Mouse (Mus musculus): ENCODE measurements around the gene Cntn1. TPM values are rescaled to one million over a fixed set of nuclear protein-coding genes. Genes with fewer than 3 reads are reported as not detected.

The Cntn1 gene
- polyA plus RNA-seq, 1 experiment from 2014 or later, result 16.7 TPM

DNA sequence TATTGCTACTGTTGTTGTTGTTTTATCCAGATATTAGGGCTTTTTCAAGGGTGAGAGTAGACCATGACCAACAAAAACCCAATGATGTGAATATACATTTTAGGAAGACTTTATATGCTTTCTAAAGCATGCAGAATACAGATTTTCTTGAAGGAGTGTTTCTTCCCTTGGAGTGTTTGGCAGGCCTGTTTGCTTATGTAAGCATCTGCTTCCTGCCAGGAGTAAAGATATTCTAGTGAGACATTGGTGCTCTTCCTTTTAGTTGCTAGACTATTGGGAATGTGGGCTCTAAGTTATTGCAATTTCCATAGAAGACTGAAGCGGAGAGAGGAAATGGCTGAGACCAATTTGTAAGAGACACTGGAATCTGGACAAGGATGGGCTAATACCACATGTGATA, 158.8 kb downstream of the Cntn1 start:
- WGBS, result 89% methylated on average over 1 of the region's 1 CpGs
- Histone ChIP-seq H3K27ac (no peak overlapping the region), H3K9me3 (no peaks in the 10 kb centered on the region), H3K9ac (replicated peaks) (no peak overlapping the region), H3K27me3 (no peaks in the 10 kb centered on the region), H3K4me3 (replicated peaks) (no peak overlapping the region), H3K36me3 (no peaks in the 10 kb centered on the region), H3K4me1 (replicated peaks) (no peaks in the 10 kb centered on the region), H3K4me2 (replicated peaks) (no peak overlapping the region)
- ATAC-seq, result no peak

DNA sequence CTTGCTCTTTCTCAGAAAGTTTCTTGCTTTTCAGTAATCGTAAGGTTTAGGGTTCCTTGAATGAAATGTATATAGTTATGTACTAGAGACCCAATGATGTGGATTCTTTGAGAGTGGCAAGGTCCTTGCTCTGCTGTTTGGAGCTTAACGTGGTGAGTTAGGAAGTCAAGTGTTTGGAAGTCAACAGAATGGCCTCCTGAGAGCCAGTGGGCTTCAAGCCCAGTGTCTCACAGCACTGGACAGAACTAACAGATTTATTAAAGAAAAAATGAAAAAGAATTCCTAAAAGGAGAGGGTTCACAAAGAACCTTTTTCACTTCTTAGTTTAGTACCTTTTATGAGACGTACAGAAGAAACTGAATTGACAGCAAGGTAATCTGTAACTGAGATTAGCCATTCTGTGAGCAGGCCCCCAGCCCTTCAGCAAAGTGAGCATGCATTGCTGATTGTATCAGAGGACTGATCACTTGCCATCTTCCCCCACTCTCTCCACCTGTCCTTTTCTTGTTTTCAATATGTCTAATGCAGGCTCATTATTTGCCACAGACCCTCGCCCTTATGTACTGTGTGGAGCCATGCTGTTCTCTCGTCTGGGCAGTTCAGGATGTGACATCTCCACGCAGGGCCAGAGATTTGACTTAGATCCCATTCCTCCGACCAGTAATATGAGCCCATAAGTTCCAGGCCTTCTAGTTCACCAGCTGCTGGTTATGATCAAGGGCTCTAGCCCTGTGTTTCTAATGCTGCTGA, 159.7 kb downstream of the Cntn1 start:
- Histone ChIP-seq H3K4me3 (replicated peaks) (no peak overlapping the region), H3K27me3 (no peaks in the 10 kb centered on the region), H3K9me3 (no peaks in the 10 kb centered on the region), H3K4me2 (replicated peaks) (no peak overlapping the region), H3K9ac (replicated peaks) (no peak overlapping the region), H3K4me1 (replicated peaks) (no peaks in the 10 kb centered on the region), H3K27ac (no peak overlapping the region), H3K36me3 (no peaks in the 10 kb centered on the region)
- ATAC-seq, result no peak
- WGBS, result 85% methylated on average over 7 of the region's 7 CpGs

DNA sequence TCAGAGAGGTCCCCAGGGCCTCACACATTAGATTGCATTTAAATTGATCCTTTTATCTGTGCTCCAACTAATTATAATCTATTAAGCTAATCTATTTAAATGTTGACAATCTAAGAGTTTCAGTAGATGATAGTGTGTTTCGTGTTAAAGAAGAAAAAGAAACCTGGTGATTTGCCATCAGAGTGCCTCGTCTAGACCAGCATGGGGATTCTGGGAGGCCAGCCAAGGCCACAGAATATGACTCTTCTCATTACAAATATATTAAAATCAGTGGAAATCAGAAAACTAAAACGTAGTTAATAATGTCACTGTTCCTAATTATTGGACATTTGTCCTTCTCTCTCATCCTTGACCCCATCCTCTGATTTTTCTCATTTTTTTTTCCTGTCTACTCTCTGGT, 164.9 kb downstream of the Cntn1 start:
- no peaks in the 10 kb centered on the region for H3K36me3 ChIP-seq
- H3K4me1 ChIP-seq (replicated peaks), result no peaks in the 10 kb centered on the region
- H3K9me3 ChIP-seq, result no peaks in the 10 kb centered on the region
- no peak overlapping the region for H3K4me2 ChIP-seq (replicated peaks)
- ATAC-seq, result no peak
- 73% methylated on average over 3 of the region's 3 CpGs for WGBS
- no peak overlapping the region for H3K27ac ChIP-seq
- H3K27me3 ChIP-seq, result no peaks in the 10 kb centered on the region
- no peak overlapping the region for H3K4me3 ChIP-seq (replicated peaks)
- H3K9ac ChIP-seq (replicated peaks), result no peak overlapping the region

DNA sequence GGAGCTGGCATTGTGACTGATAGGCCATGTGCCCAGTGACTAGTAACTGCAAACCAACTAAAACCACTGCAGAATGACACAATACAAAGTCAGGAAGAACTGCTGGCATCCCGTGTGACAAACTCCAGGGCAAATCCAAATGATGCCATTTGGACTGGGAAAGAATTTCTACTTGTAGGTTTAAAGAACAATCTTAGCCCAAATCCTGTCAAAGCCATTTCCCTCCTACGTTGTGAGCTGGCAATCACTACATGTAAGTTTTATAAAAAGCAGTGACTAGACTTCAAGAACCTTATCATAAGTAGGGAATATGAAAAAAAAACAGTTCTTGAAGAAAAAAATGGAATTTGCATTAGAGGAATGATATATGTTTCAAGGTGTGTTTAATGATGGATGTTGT, 170.5 kb downstream of the Cntn1 start:
- Histone ChIP-seq H3K27me3 (no peaks in the 10 kb centered on the region), H3K36me3 (no peaks in the 10 kb centered on the region), H3K9ac (replicated peaks) (no peak overlapping the region), H3K4me1 (replicated peaks) (no peaks in the 10 kb centered on the region), H3K27ac (no peak overlapping the region), H3K4me3 (replicated peaks) (no peak overlapping the region), H3K9me3 (no peaks in the 10 kb centered on the region), H3K4me2 (replicated peaks) (no peak overlapping the region)
- WGBS, result 85% methylated on average over 2 of the region's 2 CpGs
- ATAC-seq, result no peak

DNA sequence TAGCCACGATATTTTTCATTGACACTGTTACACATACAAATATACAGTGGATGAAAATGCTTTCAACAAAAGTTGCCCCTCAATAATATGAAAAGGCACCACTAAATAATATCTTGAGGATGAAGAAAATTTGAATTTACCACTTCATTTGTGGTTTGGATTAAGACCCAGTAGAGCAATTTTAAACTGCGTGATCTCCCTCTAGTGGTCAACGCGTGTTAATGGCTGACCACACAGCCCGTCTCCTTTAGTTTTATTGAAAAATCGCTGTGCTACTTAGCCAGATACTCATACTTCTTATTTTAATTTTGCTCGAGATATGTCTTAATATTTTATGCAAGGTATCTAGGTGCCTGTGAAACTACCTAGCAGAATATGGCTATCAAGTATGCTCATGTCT, 180.4 kb downstream of the Cntn1 start:
- no peaks in the 10 kb centered on the region for H3K4me1 ChIP-seq (replicated peaks)
- no peaks in the 10 kb centered on the region for H3K36me3 ChIP-seq
- no peak overlapping the region for H3K4me2 ChIP-seq (replicated peaks)
- H3K9ac ChIP-seq (replicated peaks), result no peak overlapping the region
- ATAC-seq, result 0 out of 2 replicates have a peak, but pooled peaks have one; percentile 48
- H3K27ac ChIP-seq, result no peak overlapping the region
- H3K9me3 ChIP-seq, result no peaks in the 10 kb centered on the region
- no peak overlapping the region for H3K4me3 ChIP-seq (replicated peaks)
- H3K27me3 ChIP-seq, result no peaks in the 10 kb centered on the region
- 20% methylated on average over 7 of the region's 7 CpGs for WGBS

DNA sequence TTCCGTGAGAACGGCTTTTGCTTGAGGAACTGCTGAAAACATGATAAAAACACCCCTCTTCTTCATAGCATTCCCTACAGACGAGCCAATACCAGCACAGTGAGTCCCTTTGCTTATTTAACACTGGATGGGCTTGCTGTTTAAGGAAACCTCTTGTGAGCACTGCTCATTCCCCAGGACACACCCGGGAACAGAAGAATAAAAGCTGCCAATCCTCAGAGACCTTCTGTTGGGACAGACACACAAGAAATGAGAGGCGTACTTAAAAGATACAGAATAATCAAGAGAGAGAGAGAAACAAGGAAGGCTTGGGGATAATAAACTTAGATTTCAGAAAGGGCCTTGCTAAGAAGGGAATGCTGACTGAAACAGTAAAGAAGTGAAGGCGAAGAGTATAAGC, 184.9 kb downstream of the Cntn1 start:
- no peak overlapping the region for H3K4me3 ChIP-seq (replicated peaks)
- H3K4me1 ChIP-seq (replicated peaks), result no peaks in the 10 kb centered on the region
- no peak overlapping the region for H3K9ac ChIP-seq (replicated peaks)
- H3K4me2 ChIP-seq (replicated peaks), result no peak overlapping the region
- 76% methylated on average over 6 of the region's 6 CpGs for WGBS
- H3K27ac ChIP-seq, result no peak overlapping the region
- H3K9me3 ChIP-seq, result no peaks in the 10 kb centered on the region
- H3K27me3 ChIP-seq, result no peaks in the 10 kb centered on the region
- ATAC-seq, result no peak
- H3K36me3 ChIP-seq, result no peaks in the 10 kb centered on the region

DNA sequence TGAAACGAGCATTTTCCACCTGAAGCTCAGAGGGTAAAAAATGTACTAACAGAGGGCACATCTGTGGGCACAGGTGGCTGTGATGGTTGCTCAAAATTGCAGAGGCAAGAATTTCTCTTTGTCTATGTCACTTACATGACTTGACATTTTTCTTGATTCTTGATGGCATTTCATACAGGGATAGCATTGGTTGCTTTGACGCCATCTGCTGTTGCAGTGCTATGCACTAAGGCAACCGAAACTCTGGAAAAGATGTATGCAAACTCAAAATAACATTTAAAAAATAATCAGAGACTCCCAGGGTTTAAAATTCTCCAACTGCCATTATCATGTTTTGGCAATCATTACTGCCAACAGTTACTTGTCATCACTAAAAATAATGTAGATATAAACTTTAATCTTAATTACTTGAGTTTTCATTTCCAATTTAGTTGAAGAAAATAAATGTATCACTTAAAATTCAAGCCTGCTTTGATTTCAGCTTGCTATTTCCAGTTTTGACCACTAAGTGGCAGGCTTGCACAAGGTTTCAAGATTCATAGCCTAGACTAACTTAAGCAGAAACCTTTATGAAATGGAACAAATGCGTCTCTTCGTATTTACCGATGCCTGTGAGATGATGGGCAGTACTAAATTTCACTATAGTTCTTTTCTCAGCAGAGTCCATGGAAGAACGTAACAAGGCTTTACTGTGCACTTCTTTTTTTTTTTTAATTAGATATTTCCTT, 214.2 kb downstream of the Cntn1 start:
- Histone ChIP-seq H3K9ac (replicated peaks) (no peak overlapping the region), H3K4me2 (replicated peaks) (no peak overlapping the region), H3K36me3 (no peaks in the 10 kb centered on the region), H3K9me3 (no peaks in the 10 kb centered on the region), H3K27me3 (no peaks in the 10 kb centered on the region), H3K4me1 (replicated peaks) (no peaks in the 10 kb centered on the region; the same call in 1 of the 2 replicates), H3K27ac (no peak overlapping the region), H3K4me3 (replicated peaks) (no peak overlapping the region)
- ATAC-seq, result no peak
- 28% methylated on average over 7 of the region's 7 CpGs for WGBS

DNA sequence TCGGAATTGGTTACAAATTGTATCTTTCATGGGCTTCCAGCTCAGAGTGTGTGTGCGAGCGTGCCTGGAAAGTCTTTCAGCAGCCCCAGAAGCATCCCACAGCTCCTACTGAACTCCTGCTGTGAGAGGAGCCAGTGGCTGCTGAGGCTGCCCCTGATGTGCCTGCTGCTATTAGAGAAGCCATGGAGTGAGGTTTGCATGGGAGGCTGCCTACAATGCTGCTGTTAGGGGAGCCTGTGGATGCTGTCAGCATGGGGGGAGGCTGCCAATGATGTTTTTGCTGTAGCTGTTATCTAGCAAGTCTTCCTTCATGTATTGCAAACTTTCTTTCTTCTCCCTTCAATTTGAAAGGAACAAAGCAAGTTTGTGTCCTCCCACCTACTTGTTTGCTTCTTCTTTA, 217.4 kb downstream of the Cntn1 start:
- no peak for ATAC-seq
- H3K27me3 ChIP-seq, result no peaks in the 10 kb centered on the region
- no peak overlapping the region for H3K4me3 ChIP-seq (replicated peaks)
- no peaks in the 10 kb centered on the region; the same call in 1 of the 2 replicates for H3K4me1 ChIP-seq (replicated peaks)
- H3K36me3 ChIP-seq, result no peaks in the 10 kb centered on the region
- 31% methylated on average over 3 of the region's 3 CpGs for WGBS
- H3K4me2 ChIP-seq (replicated peaks), result no peak overlapping the region
- no peak overlapping the region for H3K9ac ChIP-seq (replicated peaks)
- no peak overlapping the region for H3K27ac ChIP-seq
- H3K9me3 ChIP-seq, result no peaks in the 10 kb centered on the region

DNA sequence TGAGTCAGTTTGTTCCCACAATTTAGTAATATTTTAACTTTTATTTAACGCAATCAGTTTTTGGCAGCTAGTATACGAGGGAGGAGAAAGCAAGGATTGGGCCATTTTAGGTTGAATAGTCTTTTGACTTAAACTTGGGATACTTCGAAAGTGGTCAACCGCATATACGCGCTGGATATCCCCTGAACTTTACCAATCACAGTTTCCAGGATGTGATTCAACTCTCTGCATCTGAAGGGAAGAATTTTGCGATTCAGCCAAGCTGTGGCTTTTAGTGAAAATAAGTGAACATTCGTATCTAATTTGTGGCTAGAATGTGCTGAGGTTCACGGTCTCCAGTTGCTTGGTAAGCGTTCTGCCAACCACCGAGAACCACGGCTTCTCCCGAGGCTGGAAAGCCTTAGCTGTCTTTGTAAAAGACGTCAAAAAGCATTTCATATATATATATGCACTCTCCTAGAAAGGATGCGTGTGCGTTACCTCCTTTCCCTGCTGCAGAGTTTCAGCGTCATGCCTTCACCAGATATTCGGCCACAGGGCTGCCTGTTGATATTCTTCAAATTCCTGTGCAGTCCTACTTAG, 217.9 kb downstream of the Cntn1 start:
- Histone ChIP-seq H3K4me1 (replicated peaks) (no peaks in the 10 kb centered on the region; the same call in 1 of the 2 replicates), H3K27ac (no peak overlapping the region), H3K4me2 (replicated peaks) (no peak overlapping the region), H3K9ac (replicated peaks) (no peak overlapping the region), H3K36me3 (no peaks in the 10 kb centered on the region), H3K27me3 (no peaks in the 10 kb centered on the region), H3K4me3 (replicated peaks) (no peak overlapping the region), H3K9me3 (no peaks in the 10 kb centered on the region)
- ATAC-seq, result no peak
- WGBS, result 86% methylated on average over 18 of the region's 18 CpGs

DNA sequence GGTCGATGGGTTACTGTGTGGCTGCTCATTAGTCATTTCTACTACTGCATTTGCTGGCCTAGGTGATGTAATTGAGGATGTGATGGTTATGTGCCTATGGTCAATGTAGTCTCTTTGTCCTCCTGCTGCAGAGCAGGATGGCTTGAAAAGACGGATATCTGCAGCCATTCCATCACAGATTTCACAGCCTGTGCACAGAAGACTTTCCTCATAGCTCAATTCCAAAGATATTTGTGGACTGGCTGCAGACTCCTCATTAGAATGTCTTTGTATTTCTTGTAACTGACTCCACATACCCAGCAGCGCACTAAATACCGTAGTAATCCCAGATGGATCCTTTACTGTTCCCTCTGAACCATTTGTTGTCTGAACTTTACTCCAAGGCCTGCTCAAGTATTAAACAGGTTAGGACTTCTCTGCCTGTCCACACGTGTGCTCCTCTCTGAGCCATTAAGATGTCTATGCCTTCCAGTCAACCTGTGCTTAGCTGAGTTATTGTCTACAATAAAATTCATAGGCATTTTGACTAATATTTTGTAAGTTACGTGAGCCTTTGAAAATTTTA, 220.9 kb downstream of the Cntn1 start:
- Histone ChIP-seq H3K27ac (no peak overlapping the region), H3K9me3 (no peaks in the 10 kb centered on the region), H3K4me3 (replicated peaks) (no peak overlapping the region), H3K36me3 (no peaks in the 10 kb centered on the region), H3K4me2 (replicated peaks) (no peak overlapping the region), H3K9ac (replicated peaks) (no peak overlapping the region), H3K27me3 (no peaks in the 10 kb centered on the region), H3K4me1 (replicated peaks) (no peaks in the 10 kb centered on the region; the same call in 1 of the 2 replicates)
- ATAC-seq, result no peak
- 87% methylated on average over 6 of the region's 6 CpGs for WGBS

DNA sequence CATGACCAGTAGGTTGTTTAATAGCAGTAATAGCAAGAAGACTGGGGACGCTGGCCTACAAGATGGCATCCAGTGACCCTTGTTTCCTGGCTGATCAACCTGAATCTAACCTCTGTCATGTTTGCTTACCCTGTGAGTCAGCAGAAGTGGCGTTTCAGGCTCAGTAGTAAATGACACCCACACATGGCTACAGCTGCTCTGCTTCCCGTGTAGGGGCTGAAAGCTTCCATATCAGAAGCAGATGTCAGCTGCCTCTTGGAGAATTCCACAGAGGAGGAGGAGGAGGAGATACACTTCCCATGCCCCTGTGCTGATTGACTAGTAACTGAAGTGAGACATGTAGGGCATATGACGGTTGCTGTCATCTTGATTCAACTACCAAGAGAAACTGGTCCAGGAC, 225.9 kb downstream of the Cntn1 start:
- no peaks in the 10 kb centered on the region for H3K27me3 ChIP-seq
- no peak overlapping the region for H3K9ac ChIP-seq (replicated peaks)
- H3K9me3 ChIP-seq, result no peaks in the 10 kb centered on the region
- H3K4me2 ChIP-seq (replicated peaks), result no peak overlapping the region
- no peaks in the 10 kb centered on the region for H3K4me1 ChIP-seq (replicated peaks)
- no peak for ATAC-seq
- WGBS, result 79% methylated on average over 4 of the region's 4 CpGs
- no peak overlapping the region for H3K27ac ChIP-seq
- H3K36me3 ChIP-seq, result no peaks in the 10 kb centered on the region
- no peak overlapping the region for H3K4me3 ChIP-seq (replicated peaks)

DNA sequence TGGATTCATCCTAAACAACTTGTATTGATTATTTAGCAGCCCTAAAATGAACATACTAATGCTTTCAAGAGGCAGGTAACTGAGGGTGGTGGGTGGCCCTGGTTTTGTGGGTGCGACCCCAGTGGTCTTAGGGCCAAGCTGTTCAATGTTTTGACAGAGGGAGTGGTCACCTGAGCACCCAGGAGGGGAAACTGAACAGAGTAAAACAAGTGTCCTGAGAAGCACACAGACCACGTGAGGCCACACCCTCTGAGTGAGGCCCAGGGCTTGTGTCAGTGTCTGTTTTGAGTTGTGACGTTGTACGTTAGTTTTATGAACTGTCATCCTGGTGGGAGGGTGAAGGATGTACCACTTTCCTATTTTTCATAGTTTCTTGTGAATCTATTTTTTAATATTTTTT, 227.0 kb downstream of the Cntn1 start:
- H3K4me1 ChIP-seq (replicated peaks), result no peaks in the 10 kb centered on the region

More for the DNA sequence above, 227.0 kb downstream of the Cntn1 start:
- Histone ChIP-seq H3K9me3 (no peaks in the 10 kb centered on the region), H3K4me3 (replicated peaks) (no peak overlapping the region), H3K27me3 (no peaks in the 10 kb centered on the region), H3K36me3 (no peaks in the 10 kb centered on the region), H3K9ac (replicated peaks) (no peak overlapping the region), H3K27ac (no peak overlapping the region), H3K4me2 (replicated peaks) (no peak overlapping the region)
- ATAC-seq, result no peak
- 87% methylated on average over 4 of the region's 4 CpGs for WGBS
